Mouse (Mus musculus) spleen, adult 2 months (tissue): ENCODE data around the gene Timp2. TPM values are rescaled to one million over a fixed set of nuclear protein-coding genes. Genes with fewer than 3 reads are reported as not detected.

Experiments
- DNase-seq, 2 experiments: peaks; one replicate each; pipeline versions ENCODE4 v3.0.0 to v3.0.0-alpha.2; 2012 to 2021; ENCODE audit warnings: low spot score in 2 of 2, low read depth in 1 of 2
- H3K27ac ChIP-seq: fragments of 200-500 bp; 2 replicates; pipeline ENCODE4 v1.5.1; 2012; ENCODE audit warnings: low read length, inconsistent platforms; ENCODE audit not compliant: insufficient read depth
- H3K27me3 ChIP-seq: fragments of 200-500 bp; 2 replicates; pipeline ENCODE4 v1.6.1; 2012; ENCODE audit warnings: mild to moderate bottlenecking, moderate library complexity, low read length, inconsistent platforms; ENCODE audit not compliant: control insufficient read depth, insufficient read depth
- H3K36me3 ChIP-seq: fragments of 200-500 bp; 2 replicates; pipeline ENCODE4 v1.6.1; 2012; ENCODE audit warnings: mild to moderate bottlenecking, low read length, inconsistent platforms; ENCODE audit not compliant: control insufficient read depth, insufficient read depth
- H3K4me1 ChIP-seq: fragments of 200-500 bp; 2 replicates; pipeline ENCODE4 v1.6.1; 2011; ENCODE audit warnings: inconsistent platforms; ENCODE audit not compliant: control insufficient read depth, insufficient read depth, insufficient read length
- H3K4me3 ChIP-seq: fragments of 200-500 bp; 2 replicates; pipeline ENCODE4 v1.5.1; 2011; ENCODE audit warnings: mild to moderate bottlenecking, inconsistent platforms; ENCODE audit not compliant: insufficient read depth, insufficient read length; ENCODE audit errors: extremely low read depth
- CTCF ChIP-seq: fragments of 200-500 bp; IDR thresholded peaks from 2 replicates; pipeline ENCODE4 v1.5.1; 2011; ENCODE audit warnings: mild to moderate bottlenecking, inconsistent platforms; ENCODE audit not compliant: insufficient read depth, insufficient read length, insufficient replicate concordance; ENCODE audit errors: extremely low read depth
- POLR2A ChIP-seq: fragments of 200-500 bp; IDR thresholded peaks from 2 replicates; pipeline ENCODE4 v1.6.1; 2011; ENCODE audit warnings: low read depth, low read length, inconsistent platforms
- WGBS: fragments of 180-500 bp; shearing (Covaris S2); methylation state at CpG from one replicate; pipeline ENCODE4 v1.1.7; 2018; 5-methylcytosine and 5-hydroxymethylcytosine counted together
- polyA plus RNA-seq: library from polyadenylated mRNA; depleted of rRNA; stranded (reverse); fragments of >200 nt; gene quantifications from 2 replicates; pipeline ENCODE4 v1.2.3, GENCODE M21; 2012; rRNA removed

The Timp2 gene
- polyA plus RNA-seq, 1 experiment, result 68.1 TPM

DNA sequence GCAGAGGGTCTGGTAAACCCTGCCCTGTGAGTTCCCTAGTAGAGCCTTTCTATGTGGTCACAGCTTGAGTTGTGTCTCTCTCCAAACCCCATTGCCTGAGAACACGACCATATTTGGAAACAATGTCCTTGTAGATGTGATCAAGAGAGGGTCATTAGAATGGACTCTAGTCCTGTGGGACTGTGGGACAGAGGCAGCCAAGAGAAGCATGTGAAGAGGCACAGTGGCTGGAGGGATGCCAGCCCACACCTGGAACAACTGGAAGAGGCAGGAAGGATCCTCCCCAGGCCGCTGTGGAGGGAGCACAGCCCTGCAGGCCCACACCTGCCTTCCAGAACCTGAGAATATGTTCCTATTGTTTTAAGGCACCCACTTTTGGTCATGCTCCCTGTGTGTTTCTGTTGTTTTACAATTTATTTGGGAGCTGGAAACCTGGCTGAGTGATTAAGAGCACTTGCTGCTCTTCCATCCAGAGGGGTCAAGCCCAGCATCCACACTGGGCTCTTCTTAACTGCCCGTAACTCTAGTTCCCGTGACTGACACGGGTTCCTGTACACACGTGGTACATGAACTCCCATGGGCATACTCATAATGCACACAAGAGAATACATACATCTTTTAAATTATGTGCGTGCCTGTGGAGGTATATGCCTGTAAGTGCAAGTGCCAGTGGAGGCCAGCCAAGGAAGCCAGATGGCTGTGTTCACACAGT is 101.9 kb downstream of the Timp2 start:
- TF ChIP-seq CTCF (no peak), POLR2A (no peak)
- peak overlapping the region; percentile 38 for H3K27ac ChIP-seq

More for the DNA sequence above, 101.9 kb downstream of the Timp2 start:
- no peaks in the 10 kb centered on the region for H3K27me3 ChIP-seq
- no peaks in the 10 kb centered on the region; the same call in 1 of the 2 replicates for H3K36me3 ChIP-seq
- DNase-seq, result no peak
- peaks cover 22% of the 10 kb centered on the region for H3K4me1 ChIP-seq
- no peak overlapping the region for H3K4me3 ChIP-seq
- WGBS, result 46% methylated on average over 7 of the region's 7 CpGs

Other genes starting within 250 kb of the Timp2 start
- 0.21 and 0.23 TPM in 2 replicates for gene Dnah17, start 225.1 kb downstream of the Timp2 start, polyA plus RNA-seq
- gene Cyth1, start 107.1 kb downstream of the Timp2 start, polyA plus RNA-seq, result 47.7 and 57.3 TPM in 2 replicates
- 20.9 and 25.3 TPM in 2 replicates for gene Usp36, start 65.5 kb downstream of the Timp2 start, polyA plus RNA-seq
- gene Cep295nl, start 13.2 kb downstream of the Timp2 start, polyA plus RNA-seq, result not detected in 2 replicates
- gene Lgals3bp, start 46.4 kb upstream of the Timp2 start, polyA plus RNA-seq, result 253 and 254 TPM in 2 replicates
- gene Cant1, start 63.3 kb upstream of the Timp2 start, polyA plus RNA-seq, result 42.7 and 50.5 TPM in 2 replicates
- gene C1qtnf1, start 72.5 kb upstream of the Timp2 start, polyA plus RNA-seq, result 10.5 and 12.0 TPM in 2 replicates
- 13.8 and 19.1 TPM in 2 replicates for gene Engase, start 121.1 kb upstream of the Timp2 start, polyA plus RNA-seq